Mouse (Mus musculus) forebrain, embryonic 11.5 days (tissue): ENCODE data around the gene Sdk1. TPM values are rescaled to one million over a fixed set of nuclear protein-coding genes. Genes with fewer than 3 reads are reported as not detected.

Experiments
- ATAC-seq: fragments of 200-750 bp; cut with Nextera tagmentation; replicated peaks from 2 replicates; pipeline ENCODE4 v1.8.0; 2017; ENCODE audit warnings: moderate TSS enrichment; ENCODE audit not compliant: low FRiP score
- DNase-seq: peaks from one replicate; pipeline ENCODE4 v3.0.0-alpha.2; 2017; ENCODE audit warnings: low spot score
- H3K27ac ChIP-seq: fragments of 300-500 bp; sonication (generic); 2 replicates; pipeline ENCODE4 v1.5.1; 2014; ENCODE audit warnings: low read depth, low read length
- H3K27me3 ChIP-seq: fragments of 300-500 bp; sonication (generic); 2 replicates; pipeline ENCODE4 v1.6.1; 2014; ENCODE audit warnings: mild to moderate bottlenecking, low read length, mixed read lengths; ENCODE audit not compliant: control insufficient read depth, insufficient read depth
- H3K36me3 ChIP-seq: fragments of 300-500 bp; sonication (generic); 2 replicates; pipeline ENCODE4 v1.6.1; 2014; ENCODE audit warnings: mild to moderate bottlenecking, low read length, moderate library complexity, mixed read lengths; ENCODE audit not compliant: control insufficient read depth, insufficient read depth
- H3K4me1 ChIP-seq: fragments of 300-500 bp; sonication (generic); replicated peaks from 2 replicates; pipeline ENCODE4 v1.6.1; 2014; ENCODE audit warnings: low read length, mixed read lengths; ENCODE audit not compliant: control insufficient read depth, insufficient read depth
- H3K4me2 ChIP-seq: fragments of 300-500 bp; sonication (generic); 2 replicates; pipeline ENCODE4 v1.6.1; 2014; ENCODE audit warnings: low read depth, mild to moderate bottlenecking, low read length, moderate library complexity, mixed read lengths; ENCODE audit not compliant: severe bottlenecking
- H3K4me3 ChIP-seq: fragments of 300-500 bp; sonication (generic); 2 replicates; pipeline ENCODE4 v1.5.1; 2014; ENCODE audit warnings: low read depth, low read length
- H3K9ac ChIP-seq: fragments of 300-500 bp; sonication (generic); 2 replicates; pipeline ENCODE4 v1.6.1; 2014; ENCODE audit warnings: low read length
- H3K9me3 ChIP-seq: fragments of 300-500 bp; sonication (generic); 2 replicates; pipeline ENCODE4 v1.6.1; 2016; ENCODE audit warnings: low read length, mixed read lengths; ENCODE audit not compliant: control insufficient read depth
- WGBS: fragments of 180-500 bp; shearing (Covaris S2); extraction: QIAGEN DNeasy Blood & Tissue Kit; methylation state at CpG from one replicate; pipeline ENCODE4 v1.1.7; 2014; 5-methylcytosine and 5-hydroxymethylcytosine counted together
- polyA plus RNA-seq: library from polyadenylated mRNA; unstranded; fragments of >200 nt; fragmentation: Nextera tagmentation; extraction: Ambion mirVana; gene quantifications from 2 replicates; pipeline ENCODE4 v1.2.1, GENCODE M21; 2014

Sdk1 gene
- polyA plus RNA-seq, 1 experiment from 2014 or later = 0.64 TPM

DNA sequence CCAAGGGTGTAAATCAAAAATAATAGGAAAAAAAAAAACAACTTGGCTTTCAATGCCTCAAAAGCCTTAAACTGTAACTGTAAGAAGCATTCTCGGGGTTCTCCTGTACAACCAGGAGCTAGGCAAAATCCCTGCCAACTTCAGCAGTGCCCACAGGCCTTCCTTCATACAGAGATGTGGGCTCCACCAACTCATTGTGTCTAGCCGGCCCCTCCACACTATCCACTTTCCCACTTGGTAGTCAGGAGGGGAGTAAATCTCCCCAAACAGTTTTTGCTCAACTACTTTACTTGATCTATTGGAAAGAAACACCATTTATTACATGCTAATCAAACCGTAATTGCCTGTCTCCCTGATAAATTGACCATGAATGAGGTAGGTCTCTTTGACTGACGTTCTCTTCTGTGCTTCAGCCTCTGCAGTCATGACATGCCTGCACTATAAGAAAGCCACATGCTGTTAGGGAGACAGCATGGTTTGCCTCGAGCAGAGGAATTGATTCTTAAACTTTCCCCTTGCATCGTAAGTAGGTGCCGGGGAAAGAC lies 445.7 kb downstream of the Sdk1 start:
- no peak overlapping the region for H3K4me2 ChIP-seq
- H3K9ac ChIP-seq = no peak overlapping the region
- H3K4me1 ChIP-seq = no peaks in the 10 kb centered on the region
- no peak overlapping the region for H3K27ac ChIP-seq
- no peak for DNase-seq
- no peaks in the 10 kb centered on the region for H3K27me3 ChIP-seq
- no peaks in the 10 kb centered on the region for H3K9me3 ChIP-seq
- no peak for ATAC-seq
- no peaks in the 10 kb centered on the region for H3K36me3 ChIP-seq
- H3K4me3 ChIP-seq = no peak overlapping the region
- 65% methylated on average over 7 of the region's 7 CpGs for WGBS

DNA sequence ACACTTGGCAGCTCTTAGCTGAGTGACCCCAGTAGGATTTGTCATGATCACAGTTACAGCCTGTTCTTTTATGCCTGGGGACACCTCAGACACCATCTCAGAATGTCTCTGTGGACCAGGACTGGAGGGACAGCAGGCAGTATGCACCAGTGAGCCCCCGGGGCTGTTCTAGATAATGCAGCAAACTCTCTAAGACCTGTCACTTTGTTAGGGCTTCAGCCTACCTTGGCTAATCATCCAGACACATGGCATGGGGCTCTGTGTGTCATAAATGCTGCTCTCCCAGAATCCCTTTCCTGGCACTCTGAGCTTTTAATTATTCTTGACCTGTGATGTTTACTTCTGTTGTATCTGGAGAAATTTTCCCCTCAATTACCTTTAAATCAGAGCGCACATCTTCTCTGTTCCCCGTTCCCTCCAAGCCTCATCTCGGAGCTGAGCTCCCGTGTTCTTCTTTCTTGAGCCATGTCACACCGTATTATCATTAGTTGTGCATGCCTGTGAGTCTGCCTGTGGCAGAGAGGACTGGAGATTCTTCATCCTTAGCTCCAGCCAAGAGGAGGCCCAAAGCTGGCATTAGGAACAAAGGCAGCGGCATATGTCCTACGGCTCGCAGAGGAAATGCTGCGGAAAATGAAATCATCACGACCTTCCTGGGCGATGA lies 448.3 kb downstream of the Sdk1 start:
- DNase-seq = no peak
- 92% methylated on average over 12 of the region's 12 CpGs for WGBS
- no peaks in the 10 kb centered on the region for H3K27me3 ChIP-seq

DNA sequence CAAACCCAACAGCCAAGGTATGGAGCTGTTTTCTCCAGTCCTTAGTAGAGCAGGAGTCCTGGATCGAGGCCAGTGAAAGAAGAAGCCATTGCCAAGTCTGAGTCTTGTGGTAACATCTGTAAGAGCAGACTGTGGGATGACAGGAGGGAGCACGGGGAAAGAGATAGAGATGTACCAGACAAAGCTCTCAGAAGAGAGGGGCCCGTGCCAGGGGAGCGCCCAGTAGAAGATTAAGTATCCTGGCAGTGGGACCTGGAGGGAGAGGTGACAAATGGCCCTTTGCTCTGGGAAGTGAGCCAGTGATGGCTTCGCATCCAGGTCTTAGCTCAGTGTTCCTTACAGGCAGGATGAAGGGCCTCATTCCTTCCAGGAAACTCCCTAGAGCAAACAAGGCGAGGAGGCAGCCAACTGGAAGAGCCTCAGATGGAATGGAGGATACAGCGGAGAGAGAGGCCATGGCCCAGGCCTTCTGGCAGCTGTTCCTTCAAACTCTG lies 450.2 kb downstream of the Sdk1 start:
- Histone ChIP-seq H3K27me3 (no peaks in the 10 kb centered on the region), H3K27ac (no peak overlapping the region)
- ATAC-seq = no peak

More for the DNA sequence above, 448.3 kb downstream of the Sdk1 start:
- no peak overlapping the region for H3K27ac ChIP-seq
- no peaks in the 10 kb centered on the region for H3K9me3 ChIP-seq
- H3K36me3 ChIP-seq = no peaks in the 10 kb centered on the region
- H3K9ac ChIP-seq = no peak overlapping the region
- H3K4me1 ChIP-seq = peaks cover 8% of the 10 kb centered on the region; the same call in 1 of the 2 replicates
- H3K4me3 ChIP-seq = no peak overlapping the region
- H3K4me2 ChIP-seq = no peak overlapping the region
- no peak for ATAC-seq

DNA sequence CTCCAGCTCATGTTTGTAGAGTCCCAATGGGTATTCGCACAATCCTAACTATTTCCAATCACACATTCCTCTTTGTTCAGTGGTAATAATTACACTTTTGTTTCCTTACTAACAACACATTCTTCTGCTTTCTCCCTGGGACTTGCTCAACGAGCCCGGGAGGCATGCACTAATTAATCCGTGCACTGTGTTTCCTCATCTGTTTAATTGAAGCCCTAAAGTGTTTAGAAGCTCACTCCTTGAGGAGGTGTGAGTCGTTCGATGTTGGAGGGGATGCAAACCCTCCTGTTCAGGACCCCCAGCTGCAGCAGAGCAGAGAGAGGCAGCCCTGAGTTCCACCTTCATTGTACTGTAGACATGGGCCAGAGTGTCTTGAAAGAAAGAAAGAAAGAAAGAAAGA lies 452.4 kb downstream of the Sdk1 start:
- no peak overlapping the region for H3K4me3 ChIP-seq
- H3K4me1 ChIP-seq = peaks cover 8% of the 10 kb centered on the region; the same call in 1 of the 2 replicates
- no peaks in the 10 kb centered on the region for H3K9me3 ChIP-seq
- DNase-seq = peak; percentile 55
- H3K9ac ChIP-seq = no peak overlapping the region
- no peaks in the 10 kb centered on the region for H3K27me3 ChIP-seq
- 12% methylated on average over 6 of the region's 6 CpGs for WGBS
- H3K36me3 ChIP-seq = no peaks in the 10 kb centered on the region
- peak; percentile 66 for ATAC-seq
- H3K4me2 ChIP-seq = no peak overlapping the region
- no peak overlapping the region for H3K27ac ChIP-seq

More for the DNA sequence above, 450.2 kb downstream of the Sdk1 start:
- 89% methylated on average over 7 of the region's 7 CpGs for WGBS
- no peak for DNase-seq
- Histone ChIP-seq H3K4me2 (no peak overlapping the region), H3K4me3 (no peak overlapping the region), H3K4me1 (peaks cover 8% of the 10 kb centered on the region; the same call in 1 of the 2 replicates), H3K36me3 (no peaks in the 10 kb centered on the region), H3K9ac (no peak overlapping the region), H3K9me3 (no peaks in the 10 kb centered on the region)

DNA sequence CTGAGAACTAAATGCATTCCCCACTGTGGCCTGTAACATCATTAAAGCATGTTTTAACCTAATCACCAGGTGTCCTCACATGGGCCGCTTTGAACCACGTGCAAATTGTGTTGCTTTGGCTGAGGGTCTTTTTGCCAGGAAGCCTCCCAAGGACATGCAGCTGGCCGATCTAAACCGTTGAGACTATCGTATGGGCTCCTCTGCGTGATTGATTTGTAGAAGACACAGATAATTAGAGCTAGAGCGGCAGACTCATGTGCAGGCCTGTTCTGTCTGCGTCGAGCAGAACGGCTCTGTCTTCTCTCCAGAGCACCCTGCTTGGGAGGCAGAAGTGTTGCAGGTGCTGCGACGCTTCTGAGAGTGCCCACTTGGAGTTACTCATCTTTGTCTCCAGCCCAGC lies 453.6 kb downstream of the Sdk1 start:
- 50% methylated on average over 12 of the region's 12 CpGs for WGBS
- H3K9me3 ChIP-seq = no peaks in the 10 kb centered on the region
- ATAC-seq (0 out of 2 replicates have a peak, but pooled peaks have one; percentile 30), DNase-seq (no peak)
- H3K4me1 ChIP-seq = peaks cover 8% of the 10 kb centered on the region; the same call in 1 of the 2 replicates
- no peak overlapping the region for H3K27ac ChIP-seq
- H3K4me2 ChIP-seq = no peak overlapping the region
- H3K4me3 ChIP-seq = no peak overlapping the region
- H3K27me3 ChIP-seq = no peaks in the 10 kb centered on the region
- no peaks in the 10 kb centered on the region for H3K36me3 ChIP-seq
- H3K9ac ChIP-seq = no peak overlapping the region

DNA sequence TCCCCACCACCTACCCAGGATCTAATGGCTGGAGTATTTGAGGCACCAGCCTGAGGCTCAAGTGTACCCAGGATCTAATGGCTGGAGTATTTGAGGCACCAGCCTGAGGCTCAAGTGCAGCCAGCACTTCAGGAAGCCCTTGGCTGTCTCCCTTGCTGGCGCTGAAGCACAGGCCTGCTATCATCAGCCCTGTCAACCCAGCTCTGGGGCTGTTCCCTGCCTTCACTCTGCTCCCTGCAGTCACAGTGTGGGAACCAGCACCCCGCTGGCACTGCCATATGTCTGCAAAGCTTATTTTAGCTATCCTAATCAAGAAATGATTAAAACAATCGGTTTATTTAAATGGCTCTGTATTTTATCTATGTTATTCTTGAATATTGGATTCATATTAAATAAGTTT lies 457.1 kb downstream of the Sdk1 start:
- H3K9me3 ChIP-seq = no peaks in the 10 kb centered on the region
- WGBS = 69% methylated on average over 3 of the region's 3 CpGs
- H3K4me1 ChIP-seq = peaks cover 5% of the 10 kb centered on the region; the same call in 1 of the 2 replicates
- no peak overlapping the region for H3K4me2 ChIP-seq
- DNase-seq (no peak), ATAC-seq (no peak)
- no peaks in the 10 kb centered on the region for H3K27me3 ChIP-seq
- H3K36me3 ChIP-seq = no peaks in the 10 kb centered on the region
- no peak overlapping the region for H3K9ac ChIP-seq
- no peak overlapping the region for H3K4me3 ChIP-seq
- H3K27ac ChIP-seq = no peak overlapping the region

DNA sequence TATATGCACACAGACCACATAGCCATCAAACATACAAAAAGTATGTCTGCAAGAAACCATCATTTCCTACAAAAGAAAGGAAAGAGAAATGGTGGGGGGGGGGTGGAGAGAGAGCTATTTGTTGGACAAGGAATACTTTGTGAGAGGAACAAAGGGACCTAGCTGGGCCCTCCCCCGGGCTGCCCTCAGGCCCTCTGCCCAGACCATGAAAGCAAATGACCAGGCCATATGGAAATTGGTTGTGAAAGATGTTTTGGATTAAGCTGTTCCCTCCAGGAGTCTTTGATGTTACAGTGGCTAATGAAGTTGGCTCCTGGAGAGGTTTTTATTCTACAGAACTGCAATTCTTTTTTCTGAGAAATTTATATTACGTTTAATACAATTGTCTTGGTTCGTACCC lies 479.5 kb downstream of the Sdk1 start:
- Histone ChIP-seq H3K4me2 (no peak overlapping the region), H3K27ac (no peak overlapping the region)
- WGBS = 7% methylated on average over 3 of the region's 3 CpGs

DNA sequence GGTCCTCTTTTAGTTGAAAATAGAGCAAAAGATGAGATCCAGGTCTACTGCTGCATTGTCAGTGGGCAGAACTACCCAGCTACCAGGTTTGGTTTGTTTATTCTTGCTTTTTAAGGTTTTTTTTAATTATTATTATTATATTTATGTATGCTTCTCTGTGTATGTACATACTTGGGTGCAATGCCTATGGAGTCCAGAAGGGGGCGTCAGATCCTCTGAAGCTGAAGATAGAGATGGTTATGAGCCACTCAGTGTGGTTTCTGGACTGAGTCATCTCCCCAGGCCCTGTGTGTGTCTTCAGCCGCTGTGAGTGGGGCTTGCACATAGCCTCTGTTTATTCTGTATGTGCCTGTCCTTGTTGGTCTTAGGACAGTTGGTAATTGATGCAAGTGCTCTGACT lies 486.7 kb downstream of the Sdk1 start:
- Histone ChIP-seq H3K4me3 (no peak overlapping the region), H3K27me3 (no peaks in the 10 kb centered on the region), H3K9me3 (no peaks in the 10 kb centered on the region), H3K9ac (no peak overlapping the region), H3K36me3 (no peaks in the 10 kb centered on the region), H3K27ac (no peak overlapping the region), H3K4me2 (no peak overlapping the region), H3K4me1 (no peaks in the 10 kb centered on the region)
- ATAC-seq (no peak), DNase-seq (no peak)
- 65% methylated on average over 2 of the region's 2 CpGs for WGBS

More for the DNA sequence above, 479.5 kb downstream of the Sdk1 start:
- peaks cover 2% of the 10 kb centered on the region; the same call in 1 of the 2 replicates for H3K27me3 ChIP-seq
- H3K9ac ChIP-seq = no peak overlapping the region
- no peaks in the 10 kb centered on the region for H3K9me3 ChIP-seq
- no peaks in the 10 kb centered on the region for H3K36me3 ChIP-seq
- no peaks in the 10 kb centered on the region; the same call in 1 of the 2 replicates for H3K4me1 ChIP-seq
- peak; percentile 67 for DNase-seq
- ATAC-seq = peak; percentile 76
- H3K4me3 ChIP-seq = no peak overlapping the region
